Mouse (Mus musculus) A20 (cell line): Measurements from ENCODE around the gene Nit2.
A peak's percentile ranks its signal among the peaks of the same experiment; 100 is the strongest.
"Not testable (repeated sequence)": the region's sequence is repeated elsewhere in the genome, so short reads cannot be mapped to it uniquely, and the experiment has no call there.

Experiments used
- DNase-seq: peaks from one replicate; pipeline ENCODE4 v3.0.0-alpha.2; 2011; ENCODE audit warnings: low read depth, low spot score

Gene Nit2

GRCm38 (mm10) chr16:57166611-57167513 is at the start of gene Nit2:
Gene Nit2 (minus strand): TSS chr16:57167341.
- DNase-seq, result peak; percentile 83

GRCm38 (mm10) chr16:57215957-57216356 is 48.8 kb upstream of the Nit2 start:
- peak; percentile 59 for DNase-seq

- DNase-seq, result no peak
Observed at GRCm38 (mm10) chr16:57211037-57211436, 43.9 kb upstream of the Nit2 start.

- no peak for DNase-seq
Observed at GRCm38 (mm10) chr16:57208342-57208741, 41.2 kb upstream of the Nit2 start.

GRCm38 (mm10) chr16:57197281-57197680 is 30.1 kb upstream of the Nit2 start:
- no peak for DNase-seq

GRCm38 (mm10) chr16:57196590-57196989 is 29.4 kb upstream of the Nit2 start:
- no peak for DNase-seq

- DNase-seq, result no peak
Observed at GRCm38 (mm10) chr16:57191214-57191613, 24.1 kb upstream of the Nit2 start.

GRCm38 (mm10) chr16:57190390-57190789 is 23.2 kb upstream of the Nit2 start:
- DNase-seq, result no peak

- no peak for DNase-seq
Observed at GRCm38 (mm10) chr16:57189493-57189892, 22.4 kb upstream of the Nit2 start.

- no peak for DNase-seq
Observed at GRCm38 (mm10) chr16:57186618-57187017, 19.5 kb upstream of the Nit2 start.

- DNase-seq, result no peak
Observed at GRCm38 (mm10) chr16:57182037-57182436, 14.9 kb upstream of the Nit2 start.

GRCm38 (mm10) chr16:57181180-57181579 is 14.0 kb upstream of the Nit2 start:
- no peak for DNase-seq

- DNase-seq, result no peak
Observed at GRCm38 (mm10) chr16:57177664-57178063, 10.5 kb upstream of the Nit2 start.

- peak; percentile 37 for DNase-seq
Observed at GRCm38 (mm10) chr16:57177254-57177653, 10.1 kb upstream of the Nit2 start.

- DNase-seq, result no peak
Observed at GRCm38 (mm10) chr16:57176276-57176675, 9.1 kb upstream of the Nit2 start.

GRCm38 (mm10) chr16:57175751-57176150 is 8.6 kb upstream of the Nit2 start:
- DNase-seq, result no peak

- not testable (repeated sequence) for DNase-seq
Observed at GRCm38 (mm10) chr16:57174480-57174879, 7.3 kb upstream of the Nit2 start.

- DNase-seq, result no peak
Observed at GRCm38 (mm10) chr16:57171570-57171969, 4.4 kb upstream of the Nit2 start.

- no peak for DNase-seq
Observed at GRCm38 (mm10) chr16:57171161-57171560, 4.0 kb upstream of the Nit2 start.

GRCm38 (mm10) chr16:57168236-57168635 is 1.1 kb upstream of the Nit2 start:
- no peak for DNase-seq

- DNase-seq, result no peak
Observed at GRCm38 (mm10) chr16:57167514-57167912, 372 bp upstream of the Nit2 start.

- no peak for DNase-seq
Observed at GRCm38 (mm10) chr16:57166086-57166485, 1.1 kb downstream of the Nit2 start.

GRCm38 (mm10) chr16:57165157-57165556 is 2.0 kb downstream of the Nit2 start:
- no peak for DNase-seq
